Mouse (Mus musculus) midbrain, embryonic 11.5 days (tissue): Measurements from ENCODE around the gene Cnfn. TPM values are rescaled to one million over a fixed set of nuclear protein-coding genes. Genes with fewer than 3 reads are reported as not detected.
A peak's percentile ranks its signal among the peaks of the same experiment; 100 is the strongest.

ENCODE experiments used
- ATAC-seq: fragments of 200-750 bp; cut with Nextera tagmentation; 2 replicates; pipeline ENCODE4 v1.8.0; 2017; ENCODE audit warnings: moderate TSS enrichment, moderate library complexity; ENCODE audit not compliant: low FRiP score
- DNase-seq: peaks from one replicate; pipeline ENCODE4 v3.0.0; 2015; ENCODE audit warnings: low spot score; ENCODE audit errors: missing footprints
- H3K27ac ChIP-seq: fragments of 300-500 bp; sonication (generic); 2 replicates; pipeline ENCODE4 v1.5.1; 2014; ENCODE audit warnings: low read depth, low read length
- H3K27me3 ChIP-seq: fragments of 300-500 bp; sonication (generic); 2 replicates; pipeline ENCODE4 v1.6.1; 2014; ENCODE audit warnings: mild to moderate bottlenecking, low read length, moderate library complexity, mixed read lengths; ENCODE audit not compliant: control insufficient read depth, insufficient read depth
- H3K36me3 ChIP-seq: fragments of 300-500 bp; sonication (generic); 2 replicates; pipeline ENCODE4 v1.6.1; 2014; ENCODE audit warnings: mild to moderate bottlenecking, low read length, moderate library complexity, mixed read lengths; ENCODE audit not compliant: control insufficient read depth, insufficient read depth
- H3K4me1 ChIP-seq: fragments of 300-500 bp; sonication (generic); 2 replicates; pipeline ENCODE4 v1.6.1; 2014; ENCODE audit warnings: low read length; ENCODE audit not compliant: control insufficient read depth, insufficient read depth
- H3K4me2 ChIP-seq: fragments of 300-500 bp; sonication (generic); 2 replicates; pipeline ENCODE4 v1.6.1; 2014; ENCODE audit warnings: mild to moderate bottlenecking, moderate library complexity
- H3K4me3 ChIP-seq: fragments of 300-500 bp; sonication (generic); 2 replicates; pipeline ENCODE4 v1.5.1; 2014; ENCODE audit warnings: low read depth, low read length
- H3K9ac ChIP-seq: fragments of 300-500 bp; sonication (generic); 2 replicates; pipeline ENCODE4 v1.6.1; 2014; ENCODE audit warnings: low read length
- H3K9me3 ChIP-seq: fragments of 300-500 bp; sonication (generic); 2 replicates; pipeline ENCODE4 v1.6.1; 2016; ENCODE audit warnings: low read length; ENCODE audit not compliant: control insufficient read depth
- WGBS: fragments of 180-500 bp; shearing (Covaris S2); extraction: QIAGEN DNeasy Blood & Tissue Kit; methylation state at CpG from one replicate; pipeline ENCODE4 v1.1.7; 2014; 5-methylcytosine and 5-hydroxymethylcytosine counted together
- polyA plus RNA-seq: library from polyadenylated mRNA; unstranded; fragments of >200 nt; fragmentation: Nextera tagmentation; extraction: Ambion mirVana; gene quantifications from 2 replicates; pipeline ENCODE4 v1.2.1, GENCODE M21; 2014

Gene Cnfn
- polyA plus RNA-seq, 1 experiment from 2014 or later = not detected

DNA sequence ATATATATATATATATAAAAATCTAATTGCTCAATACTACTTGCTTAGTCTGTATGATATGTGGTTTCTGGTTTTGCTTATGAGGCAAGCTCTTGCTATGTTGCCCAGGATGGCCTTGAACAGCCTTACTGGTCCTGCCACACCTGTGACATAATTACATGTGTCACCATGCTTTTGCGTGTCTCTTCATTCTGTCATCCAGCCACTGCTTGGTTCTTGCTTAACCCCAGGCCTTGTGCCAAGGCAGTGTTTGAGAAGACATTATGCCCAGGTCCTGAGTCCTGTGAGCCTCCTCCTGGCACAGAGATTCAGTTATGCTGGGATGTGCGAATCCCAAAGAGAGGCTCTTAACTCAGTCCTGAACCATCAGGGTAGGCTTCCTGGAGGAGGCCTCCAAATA, 46.3 kb downstream of the Cnfn start:
- H3K9ac ChIP-seq = no peak overlapping the region
- WGBS = 97% methylated on average over 2 of the region's 2 CpGs
- no peaks in the 10 kb centered on the region for H3K27me3 ChIP-seq
- no peak overlapping the region for H3K4me2 ChIP-seq
- ATAC-seq (no peak), DNase-seq (no peak)
- H3K36me3 ChIP-seq = no peaks in the 10 kb centered on the region
- H3K9me3 ChIP-seq = no peaks in the 10 kb centered on the region
- peaks cover 13% of the 10 kb centered on the region for H3K4me1 ChIP-seq
- no peak overlapping the region for H3K4me3 ChIP-seq
- H3K27ac ChIP-seq = no peak overlapping the region

DNA sequence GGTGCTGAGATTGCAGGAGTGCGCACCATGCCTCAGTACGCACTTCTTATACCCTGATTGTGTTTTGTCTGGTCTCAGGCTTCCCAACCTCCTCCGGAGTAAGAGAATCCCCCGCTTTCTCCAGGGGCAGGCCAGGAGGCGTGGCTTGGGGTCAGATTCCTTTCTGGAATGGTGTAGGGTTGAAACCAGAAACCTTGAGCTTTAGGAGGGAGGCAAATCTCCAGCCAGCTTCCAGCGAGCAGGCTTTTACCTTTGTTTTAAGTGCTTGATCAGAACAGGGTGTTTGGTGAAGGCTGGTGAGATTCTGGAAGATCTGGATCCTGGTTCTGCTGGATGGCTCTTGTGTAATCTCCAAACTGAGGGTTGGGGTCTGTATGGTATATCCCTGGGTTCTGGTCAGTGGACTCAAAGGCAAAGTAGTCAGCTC, 47.5 kb downstream of the Cnfn start:
- H3K4me2 ChIP-seq = no peak overlapping the region
- ATAC-seq = peak; percentile 36; the same call in 1 of the 2 replicates

More for the DNA sequence above, 47.5 kb downstream of the Cnfn start:
- WGBS = 7% methylated on average over 6 of the region's 6 CpGs
- no peaks in the 10 kb centered on the region for H3K9me3 ChIP-seq
- peak; percentile 91 for DNase-seq
- peak overlapping the region; percentile 24; the same call in 1 of the 2 replicates for H3K9ac ChIP-seq
- no peaks in the 10 kb centered on the region for H3K36me3 ChIP-seq
- no peaks in the 10 kb centered on the region for H3K27me3 ChIP-seq
- H3K27ac ChIP-seq = peak overlapping the region; percentile 63
- H3K4me1 ChIP-seq = peaks cover 13% of the 10 kb centered on the region
- H3K4me3 ChIP-seq = no peak overlapping the region

Other genes with a start within 250 kb of the Cnfn start
- gene Pou2f2, start 190.0 kb downstream of the Cnfn start, polyA plus RNA-seq = 26.6 and 31.3 TPM in 2 replicates
- 6.9 and 7.7 TPM in 2 replicates for gene Dedd2, start 149.1 kb downstream of the Cnfn start, polyA plus RNA-seq
- 2.7 and 3.2 TPM in 2 replicates for gene Zfp526, start 148.3 kb downstream of the Cnfn start, polyA plus RNA-seq
- 12.8 and 14.6 TPM in 2 replicates for gene Gsk3a, start 131.9 kb downstream of the Cnfn start, polyA plus RNA-seq
- 11.7 and 13.9 TPM in 2 replicates for gene Erf, start 119.0 kb downstream of the Cnfn start, polyA plus RNA-seq
- gene Cic, start 102.0 kb downstream of the Cnfn start, polyA plus RNA-seq = 25.5 and 29.7 TPM in 2 replicates
- gene Pafah1b3, start 71.7 kb downstream of the Cnfn start, polyA plus RNA-seq = 306 and 332 TPM in 2 replicates
- gene Prr19, start 68.3 kb downstream of the Cnfn start, polyA plus RNA-seq = 1.1 and 1.2 TPM in 2 replicates
- gene Tmem145, start 63.6 kb downstream of the Cnfn start, polyA plus RNA-seq = 7.2 and 7.7 TPM in 2 replicates
- gene Megf8, start 52.6 kb downstream of the Cnfn start, polyA plus RNA-seq = 9.1 and 10.3 TPM in 2 replicates
- gene Lipe, start 29.0 kb upstream of the Cnfn start, polyA plus RNA-seq = 1.7 and 2.3 TPM in 2 replicates
- gene Cxcl17, start 43.2 kb upstream of the Cnfn start, polyA plus RNA-seq = 0.18 and 0.22 TPM in 2 replicates
- gene Ceacam1, start 107.9 kb upstream of the Cnfn start, polyA plus RNA-seq = 0.45 and 0.54 TPM in 2 replicates
- not detected in 2 replicates for gene Ceacam2, start 170.1 kb upstream of the Cnfn start, polyA plus RNA-seq
- gene Erich4, start 246.2 kb upstream of the Cnfn start, polyA plus RNA-seq = not detected in 2 replicates
- gene Dmac2, start 249.7 kb upstream of the Cnfn start, polyA plus RNA-seq = 22.0 and 24.6 TPM in 2 replicates